Mouse (Mus musculus): ENCODE data around the gene Rfx2.

Gene Rfx2

DNA sequence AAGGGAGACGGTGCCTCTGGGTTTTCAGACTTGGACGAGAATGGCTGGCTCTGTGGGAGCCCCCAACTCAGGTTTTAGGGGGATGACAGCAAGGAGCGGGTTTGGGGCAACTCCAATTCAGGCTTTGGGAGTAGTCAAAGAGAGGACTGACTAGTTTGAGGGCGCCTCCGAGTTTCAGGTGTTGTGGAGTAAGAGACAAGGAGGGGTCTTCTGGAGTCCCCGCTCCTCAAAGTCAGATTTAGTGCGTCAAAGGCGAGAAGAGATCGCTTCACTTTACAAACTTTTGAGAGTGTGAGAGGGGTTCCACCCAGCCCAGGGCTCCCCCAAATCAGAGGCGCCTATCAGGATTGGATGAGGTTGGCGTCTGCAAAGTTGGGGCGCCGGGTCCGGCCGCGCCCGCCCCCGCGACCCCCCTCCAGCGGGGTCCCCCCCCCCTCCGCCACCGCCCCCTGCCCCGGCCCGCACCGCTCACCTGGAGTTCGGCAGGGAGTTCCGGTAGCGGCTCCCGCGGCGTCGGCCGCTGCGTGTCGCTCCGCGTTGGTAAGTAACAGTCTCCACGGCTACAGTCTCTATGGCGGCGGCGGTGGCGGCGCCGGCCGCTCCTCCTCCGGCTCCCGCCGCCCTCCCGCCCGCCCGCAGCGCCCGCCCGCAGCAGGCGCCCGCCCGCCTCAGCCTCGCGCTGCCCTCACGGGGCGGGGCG is at the start of gene Rfx2:
TSS of gene Rfx2 (minus strand) at position 603 of the 700 bp plus-strand sequence.
- DNase-seq (ENCODE audit: low spot score in 2 of 2), result no peak

DNA sequence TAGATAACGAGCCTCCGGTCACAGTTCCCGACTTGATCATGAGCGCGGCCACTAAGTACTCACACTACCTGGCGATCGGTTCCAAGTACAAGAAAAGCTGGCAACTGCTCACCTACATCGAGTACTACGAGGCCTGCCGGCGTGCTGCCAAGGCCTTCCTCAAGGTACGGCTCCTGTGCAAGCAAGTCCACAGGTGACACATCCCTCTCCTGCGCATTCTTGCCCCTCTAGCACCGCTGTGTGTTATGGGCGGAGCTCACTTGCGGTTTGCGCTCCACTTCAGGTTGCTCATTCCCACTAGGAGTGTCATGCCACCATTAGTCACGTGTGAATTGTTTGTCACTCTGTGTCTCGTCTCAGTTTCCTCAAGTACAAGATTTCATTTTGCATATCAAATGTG is 46.6 kb upstream of the Rfx2 start:
- no peak for DNase-seq (ENCODE audit: low spot score in 2 of 2)

DNA sequence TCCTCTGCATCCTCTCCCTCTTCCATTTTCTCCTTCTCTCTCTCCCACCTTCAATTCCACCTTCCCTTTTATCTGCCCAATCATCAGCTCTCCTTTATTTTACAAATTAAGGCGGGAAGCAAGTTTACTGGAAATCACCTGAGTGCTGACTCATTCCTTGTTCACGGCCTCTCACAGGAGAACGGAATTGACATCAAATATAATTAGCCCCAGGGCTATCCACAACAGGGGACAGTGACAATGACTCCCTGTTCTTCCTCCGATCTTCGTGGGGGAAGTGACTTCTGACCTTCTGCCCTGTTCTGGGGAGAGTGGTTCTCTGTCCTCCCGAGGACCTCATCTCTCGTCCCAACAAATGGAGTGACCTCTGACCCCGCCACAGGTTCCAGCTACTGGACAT is 46.2 kb upstream of the Rfx2 start:
- no peak for DNase-seq (ENCODE audit: low spot score in 2 of 2)

DNA sequence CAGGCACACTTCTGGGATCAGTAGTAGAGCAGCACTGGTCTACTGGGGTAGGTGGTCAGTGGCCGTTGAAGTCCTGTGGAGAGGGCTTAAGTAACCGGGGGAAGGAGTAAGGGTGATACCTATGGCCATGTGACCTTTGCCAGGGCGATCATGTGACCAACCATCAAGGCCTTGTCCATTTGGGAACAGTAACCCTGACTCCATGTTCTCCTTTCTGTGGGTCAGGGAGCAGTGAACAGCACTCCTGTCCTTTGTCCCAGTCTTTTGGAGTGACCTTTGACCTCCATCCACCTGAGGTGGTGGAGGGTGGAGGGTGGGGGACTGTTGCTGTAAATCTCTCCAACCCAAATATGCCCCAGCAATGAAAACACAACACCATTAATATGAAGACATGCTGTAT is 45.7 kb upstream of the Rfx2 start:
- DNase-seq (ENCODE audit: low spot score in 2 of 2), result no peak

DNA sequence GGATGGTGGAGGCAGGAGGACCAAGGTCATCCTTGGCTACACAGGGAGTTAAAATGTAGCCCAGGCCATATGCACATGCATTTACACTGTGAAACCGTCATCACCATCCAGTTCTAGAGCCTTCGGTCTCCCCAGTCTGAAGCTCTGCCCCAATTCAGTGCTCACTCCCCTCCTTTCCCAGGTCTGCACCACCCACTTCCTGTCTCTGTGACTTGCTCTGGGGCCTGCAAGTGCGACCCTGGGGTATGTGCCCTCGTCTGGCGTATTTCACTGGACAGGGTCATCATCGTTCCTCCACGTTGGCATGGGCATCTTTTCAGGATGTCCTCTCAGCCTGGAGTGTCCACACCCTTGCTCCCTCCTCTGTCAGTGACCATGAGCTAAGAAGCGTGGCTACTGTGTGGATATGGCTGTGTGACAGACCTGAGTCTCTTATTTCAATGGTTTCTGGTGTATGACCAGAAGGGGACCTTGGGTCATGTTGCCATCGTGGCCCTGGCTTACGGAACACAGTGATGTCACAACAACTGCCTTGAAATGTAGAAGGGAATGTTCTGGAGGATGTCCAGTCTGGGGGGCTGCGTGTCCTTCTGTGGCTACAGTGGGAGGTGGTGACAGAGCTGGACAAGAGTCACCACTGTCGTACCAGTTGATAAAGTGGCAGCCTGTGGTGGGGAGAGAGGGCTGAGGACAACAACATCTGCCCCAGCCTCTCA is 44.3 kb upstream of the Rfx2 start, which contains the start of gene 1700061G19Rik:
TSS of gene 1700061G19Rik (plus strand) at position 542 of the 716 bp plus-strand sequence.
- DNase-seq (ENCODE audit: low spot score in 2 of 2), result peak; percentile 28 to 48

DNA sequence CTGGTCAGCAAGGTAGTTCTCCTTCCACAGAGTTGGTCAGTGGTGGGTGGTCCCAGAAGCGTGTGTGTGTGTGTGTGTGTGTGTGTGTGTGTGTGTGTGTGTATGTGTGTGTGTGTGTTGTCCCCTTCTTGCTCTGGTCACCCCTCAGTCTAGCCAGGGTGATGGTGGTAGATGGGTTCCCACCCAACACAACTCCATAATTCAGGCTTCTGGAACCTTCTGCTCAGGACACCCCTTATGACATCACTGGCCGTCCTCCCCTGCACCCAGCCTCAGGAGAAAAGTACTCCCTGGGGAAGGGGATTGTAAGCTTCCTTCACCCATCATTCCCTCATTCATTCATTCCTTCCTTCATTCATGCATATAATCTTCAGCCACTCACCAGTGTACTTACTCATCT is 43.4 kb upstream of the Rfx2 start, which contains the start of gene Acsbg2:
TSS of gene Acsbg2 (minus strand) at position 211 of the 400 bp plus-strand sequence.
- no peak for DNase-seq (ENCODE audit: low spot score in 2 of 2)

DNA sequence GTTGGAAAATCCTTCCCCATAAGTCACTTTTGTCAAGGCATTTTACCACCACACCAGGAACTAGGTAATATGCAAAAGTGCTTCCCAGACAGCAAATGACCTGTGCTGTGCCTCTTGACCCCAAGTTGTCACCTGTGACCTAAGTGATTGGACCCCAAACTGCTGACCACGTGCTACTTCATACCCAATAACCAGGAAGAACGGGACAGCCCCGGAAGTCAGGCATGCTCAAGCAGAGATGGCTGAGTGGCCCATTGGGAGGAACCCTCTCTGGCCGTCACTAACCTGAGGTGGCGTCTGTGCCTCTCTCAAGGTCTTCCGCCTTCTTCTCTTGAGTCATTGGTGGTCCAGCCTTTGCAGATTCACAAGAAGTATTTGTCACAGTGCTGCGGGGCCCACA is 41.7 kb upstream of the Rfx2 start:
- no peak for DNase-seq (ENCODE audit: low spot score in 2 of 2)

DNA sequence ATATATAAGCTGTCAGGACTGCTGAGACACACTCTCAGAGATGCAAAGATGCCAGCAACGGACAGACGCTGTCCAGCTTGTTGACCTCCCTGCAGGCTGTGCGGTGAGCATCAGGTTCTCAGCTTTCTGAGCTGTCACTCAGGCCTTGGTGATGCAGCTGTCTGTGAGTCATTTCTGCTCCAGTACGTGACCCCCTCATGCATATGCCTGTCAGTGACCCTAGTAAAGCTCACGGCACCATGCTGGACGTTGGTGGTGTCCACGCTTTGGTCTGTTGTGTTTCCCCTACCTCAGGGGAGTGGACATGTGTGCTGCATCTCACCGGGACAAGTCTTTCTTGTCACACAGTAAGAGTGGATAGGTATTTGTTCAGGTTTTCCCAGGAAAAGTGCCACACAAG is 41.0 kb upstream of the Rfx2 start:
- DNase-seq (ENCODE audit: low spot score in 2 of 2), result no peak

DNA sequence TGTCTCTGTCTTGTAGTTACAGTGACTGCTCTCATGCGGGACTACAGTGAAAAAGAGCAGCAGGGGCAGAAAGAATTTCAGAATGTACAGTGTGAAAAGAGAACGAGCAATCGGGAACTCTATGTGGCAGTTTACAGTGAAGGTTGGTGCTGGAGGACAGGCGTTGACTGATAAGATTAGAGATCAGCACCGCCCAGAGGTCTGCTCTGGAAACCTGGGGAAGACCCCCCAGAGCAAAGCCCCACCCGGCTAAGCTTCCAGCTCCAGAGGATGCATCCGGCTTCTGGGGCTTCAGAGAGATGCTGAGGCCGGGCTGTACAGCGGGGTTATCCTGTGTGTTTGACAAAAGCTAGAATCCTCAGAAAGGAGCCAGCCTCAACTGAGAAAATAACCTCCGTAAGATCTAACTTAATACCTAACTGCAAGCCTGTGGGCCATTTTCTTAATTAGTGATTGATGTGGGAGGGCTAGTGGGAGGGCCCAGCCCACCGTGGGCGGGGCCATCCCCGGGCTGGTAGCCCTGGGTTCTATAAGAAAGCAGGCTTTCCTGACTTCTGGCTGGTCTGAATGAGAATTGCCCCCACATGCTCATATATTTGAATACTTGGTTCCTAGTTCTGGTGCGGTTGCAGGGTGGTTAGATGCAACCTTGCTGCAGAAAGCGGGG is 39.6 kb upstream of the Rfx2 start:
- no peak for DNase-seq (ENCODE audit: low spot score in 2 of 2)

DNA sequence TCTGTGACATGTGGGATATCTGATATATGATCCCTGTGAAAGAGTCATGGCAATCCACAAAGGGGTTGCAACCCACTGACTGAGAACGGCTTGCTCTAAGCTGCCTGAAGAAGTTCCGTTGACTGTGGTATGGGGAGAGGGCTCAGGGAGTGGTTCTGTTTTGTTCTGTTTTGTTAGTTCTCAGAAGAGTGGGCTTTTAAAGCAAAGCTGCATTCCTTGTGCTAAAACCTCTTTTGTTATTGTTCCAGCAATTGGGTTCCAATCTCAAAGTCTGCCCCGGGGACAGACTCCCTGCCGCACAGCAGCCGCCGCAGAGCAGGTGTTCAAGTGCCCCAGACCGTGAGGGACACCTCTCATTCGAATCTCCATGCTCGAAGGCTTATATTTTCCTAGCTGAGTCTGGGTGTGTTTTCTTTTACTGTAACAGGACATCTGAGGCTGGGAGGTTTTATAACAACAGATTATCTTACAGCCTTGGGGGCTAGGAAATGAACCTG is 38.7 kb upstream of the Rfx2 start:
- no peak for DNase-seq (ENCODE audit: low spot score in 2 of 2)

DNA sequence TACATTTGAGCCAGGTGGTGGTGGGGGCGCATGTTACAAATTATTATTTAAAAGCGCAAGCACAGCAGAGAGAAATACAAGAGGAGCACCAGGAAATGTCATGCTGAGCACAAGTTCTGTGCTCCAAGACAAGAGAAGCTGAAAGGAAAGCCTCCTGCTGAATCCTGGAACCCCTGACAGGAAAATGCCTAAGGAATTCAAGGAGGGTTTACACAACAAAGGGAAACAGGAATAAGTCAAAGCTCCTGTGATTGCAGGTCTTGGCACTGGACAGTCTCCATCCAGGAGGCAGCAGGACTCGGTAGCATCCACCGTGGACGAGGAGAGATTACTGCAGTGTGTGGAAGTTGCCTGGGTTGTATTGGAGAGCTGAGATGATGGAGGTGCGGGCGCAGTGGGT is 35.3 kb upstream of the Rfx2 start:
- DNase-seq (ENCODE audit: low spot score in 2 of 2), result no peak

DNA sequence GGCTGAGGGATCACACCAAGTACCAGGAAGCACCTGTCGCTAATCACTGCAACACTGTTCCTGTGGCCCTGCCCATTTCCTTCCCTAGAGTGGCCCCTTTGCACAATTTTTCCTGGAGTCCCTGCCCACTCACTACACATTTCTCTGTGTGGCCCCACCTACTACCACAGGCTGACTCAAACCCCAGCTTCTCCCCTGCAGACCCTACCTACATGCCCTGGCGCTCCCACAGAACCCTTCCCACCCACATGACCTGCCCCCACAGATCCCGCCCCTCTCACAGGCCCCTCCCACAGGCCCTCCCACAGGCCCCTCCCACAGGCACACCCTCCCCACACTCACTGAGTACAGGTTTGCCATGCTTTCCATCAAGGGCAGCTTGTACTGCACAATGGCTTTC is 30.4 kb upstream of the Rfx2 start:
- no peak for DNase-seq (ENCODE audit: low spot score in 2 of 2)

DNA sequence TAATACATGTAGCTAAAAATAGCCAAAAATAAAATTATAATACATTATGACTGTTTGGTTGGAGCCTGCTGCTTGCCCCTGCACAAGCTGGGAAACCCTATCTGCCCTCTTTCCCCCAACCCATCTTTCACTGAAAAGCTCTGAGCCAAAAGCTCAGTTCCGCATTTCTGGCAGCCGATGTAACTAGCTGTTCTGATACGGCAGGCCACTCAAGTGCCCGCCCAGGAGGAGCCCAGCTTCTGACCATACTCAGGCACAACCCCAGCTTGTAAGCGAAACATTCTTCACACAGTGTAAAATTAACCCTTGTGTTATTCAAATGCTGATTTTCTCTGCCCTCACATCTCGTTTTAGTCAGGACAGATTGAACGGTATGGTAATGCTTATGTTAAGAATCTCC is 28.1 kb upstream of the Rfx2 start:
- no peak for DNase-seq (ENCODE audit: low spot score in 2 of 2)

DNA sequence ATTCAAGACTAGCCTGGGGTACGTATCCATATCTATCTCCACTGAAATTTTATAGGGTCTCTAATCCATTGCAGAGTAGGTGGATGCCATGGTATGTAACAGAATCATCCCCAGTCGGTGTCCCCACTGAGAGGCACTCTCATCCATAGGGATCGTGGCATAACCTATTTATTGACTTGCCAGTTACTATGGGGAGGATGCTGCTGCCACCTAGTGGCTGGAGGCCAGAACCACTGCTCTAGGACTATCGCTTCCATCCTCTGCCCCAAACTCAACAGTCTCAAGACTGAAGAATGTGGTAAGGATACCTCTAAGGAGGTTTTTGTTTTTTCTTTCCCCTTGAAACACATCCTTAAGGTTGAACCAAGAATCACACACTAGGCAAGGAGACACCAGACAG is 27.4 kb upstream of the Rfx2 start:
- DNase-seq (ENCODE audit: low spot score in 2 of 2), result peak; percentile 30 to 71

DNA sequence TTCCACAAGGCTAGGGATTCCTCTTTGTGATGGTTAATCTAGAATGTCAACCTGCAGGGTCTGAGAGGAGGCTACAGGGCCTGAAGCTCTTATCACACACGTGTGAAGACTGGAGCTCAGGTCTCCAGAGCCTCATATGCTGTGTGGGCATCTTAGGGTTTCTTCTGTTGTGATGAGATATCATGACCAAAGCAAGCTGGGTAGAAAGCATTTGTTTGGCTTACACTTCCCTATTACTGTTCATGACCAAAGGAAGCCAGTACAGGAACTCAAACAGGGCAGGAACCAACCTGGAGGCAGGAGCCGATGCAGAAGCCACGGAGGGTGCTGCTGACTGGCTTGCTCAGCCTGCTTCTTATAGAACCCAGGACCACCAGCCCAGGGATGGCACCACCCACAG is 24.6 kb upstream of the Rfx2 start:
- DNase-seq (ENCODE audit: low spot score in 2 of 2), result no peak

DNA sequence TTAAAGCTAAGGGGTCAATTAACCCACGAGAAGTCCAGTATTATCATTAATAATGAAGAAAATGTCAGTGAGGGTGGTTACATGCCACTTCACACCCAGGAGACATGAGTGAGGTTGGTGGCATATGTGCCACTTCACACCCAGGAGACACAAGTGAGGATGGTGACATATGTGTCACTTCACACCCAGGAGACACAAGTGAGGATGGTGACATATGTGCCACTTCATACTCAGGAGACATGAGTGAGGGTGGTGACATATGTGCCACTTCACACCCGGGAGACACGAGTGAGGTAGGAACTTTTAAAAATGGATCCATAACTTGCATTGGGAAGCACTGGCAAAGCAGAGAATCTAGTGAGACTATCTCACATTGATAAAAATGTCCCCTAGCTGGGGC is 20.4 kb upstream of the Rfx2 start:
- no peak for DNase-seq (ENCODE audit: low spot score in 2 of 2)

DNA sequence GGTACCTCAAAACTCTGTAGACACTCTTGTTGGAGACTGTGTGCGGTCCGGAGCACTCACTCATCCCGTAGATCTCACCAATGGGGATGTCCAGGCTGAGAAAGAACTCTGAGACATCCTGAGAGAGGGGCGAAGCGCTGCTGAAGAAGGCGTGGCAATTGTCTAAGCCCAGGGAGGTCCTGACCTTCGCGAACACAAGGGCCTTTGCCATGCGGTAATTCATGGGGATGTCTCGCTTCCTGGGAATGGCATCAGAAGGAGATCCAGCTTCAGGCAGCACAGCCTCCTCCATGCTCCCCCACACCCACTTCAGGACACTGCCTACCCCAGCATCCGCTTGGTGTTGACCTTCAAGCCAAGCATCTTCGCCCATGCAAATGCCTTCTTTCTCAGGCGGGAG is 18.9 kb upstream of the Rfx2 start:
- DNase-seq (ENCODE audit: low spot score in 2 of 2), result no peak

DNA sequence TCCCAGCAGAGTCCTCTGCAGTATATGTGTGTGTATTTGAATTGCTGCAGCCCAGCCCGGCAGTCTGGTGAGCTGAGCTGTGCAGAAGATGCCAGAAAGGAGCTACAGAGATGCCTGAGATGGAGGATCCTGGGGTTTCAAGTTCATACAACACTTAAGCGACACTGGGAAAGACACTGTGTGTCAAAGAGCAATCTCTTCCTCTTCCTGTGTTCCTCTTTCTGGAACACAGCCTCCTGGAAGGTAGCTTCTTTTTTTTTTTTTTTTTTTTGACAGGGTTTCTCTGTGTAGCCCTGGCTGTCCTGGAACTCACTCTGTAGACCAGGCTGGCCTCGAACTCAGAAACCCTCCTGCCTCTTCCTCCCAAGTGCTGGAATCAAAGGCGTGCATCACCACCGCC is 18.0 kb upstream of the Rfx2 start:
- no peak for DNase-seq (ENCODE audit: low spot score in 2 of 2)

DNA sequence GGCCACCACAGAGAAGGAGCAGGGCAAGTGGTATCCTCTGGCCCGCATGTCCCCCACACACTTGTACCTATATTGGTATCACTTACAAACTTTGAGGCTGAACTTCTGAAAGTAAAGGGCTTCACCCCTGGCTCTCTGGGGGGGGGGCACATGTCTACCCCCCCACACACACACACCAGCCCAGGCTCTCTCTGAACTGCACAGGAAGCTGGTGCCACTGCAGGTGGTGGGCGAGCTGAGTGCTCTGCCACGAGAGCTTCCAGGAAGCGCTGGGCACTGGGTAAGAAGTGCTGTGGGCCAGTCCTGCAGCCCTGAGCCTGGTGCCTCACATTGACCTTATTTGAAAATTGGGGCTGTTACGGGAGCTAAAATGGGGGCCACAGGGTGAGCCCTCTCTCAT is 12.9 kb upstream of the Rfx2 start:
- DNase-seq (ENCODE audit: low spot score in 2 of 2), result peak; percentile 51 to 59

DNA sequence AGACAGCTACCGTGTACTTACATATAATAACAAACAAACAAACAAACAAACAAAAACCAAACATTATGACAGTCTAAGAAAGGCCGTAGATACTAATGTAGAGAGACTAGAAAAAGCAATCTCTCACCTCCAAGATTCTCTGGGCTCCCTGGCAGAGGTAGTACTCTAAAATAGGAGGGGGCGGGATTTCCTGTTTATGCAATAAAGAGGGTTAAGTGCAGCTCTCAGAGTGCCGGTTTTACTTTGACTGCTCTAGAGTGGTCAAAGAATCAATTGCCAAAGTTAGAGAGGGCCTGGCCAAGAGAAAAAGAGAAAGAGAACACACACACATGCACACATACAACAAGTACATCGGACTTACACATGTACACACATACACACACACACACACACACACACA is 11.4 kb upstream of the Rfx2 start:
- DNase-seq (ENCODE audit: low spot score in 2 of 2), result no peak

DNA sequence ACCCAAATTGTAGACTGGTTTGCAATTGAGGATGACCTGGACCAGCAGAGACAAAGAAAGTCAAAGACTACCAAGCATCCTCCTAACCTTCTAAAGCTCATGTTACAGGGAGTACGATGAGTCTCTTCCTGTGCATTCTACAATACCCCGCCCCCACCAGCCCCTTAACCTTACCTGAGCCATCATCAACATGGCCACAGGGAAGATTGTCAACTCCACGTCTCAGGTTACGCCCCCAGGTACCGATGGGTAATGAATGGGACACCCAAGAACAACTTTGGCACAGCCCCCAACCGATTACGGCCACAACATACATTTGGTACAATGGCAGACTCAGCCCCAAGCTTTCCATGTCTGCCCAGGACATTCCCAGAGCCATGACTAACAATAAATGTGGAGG is 9.7 kb upstream of the Rfx2 start:
- DNase-seq (ENCODE audit: low spot score in 2 of 2), result no peak

DNA sequence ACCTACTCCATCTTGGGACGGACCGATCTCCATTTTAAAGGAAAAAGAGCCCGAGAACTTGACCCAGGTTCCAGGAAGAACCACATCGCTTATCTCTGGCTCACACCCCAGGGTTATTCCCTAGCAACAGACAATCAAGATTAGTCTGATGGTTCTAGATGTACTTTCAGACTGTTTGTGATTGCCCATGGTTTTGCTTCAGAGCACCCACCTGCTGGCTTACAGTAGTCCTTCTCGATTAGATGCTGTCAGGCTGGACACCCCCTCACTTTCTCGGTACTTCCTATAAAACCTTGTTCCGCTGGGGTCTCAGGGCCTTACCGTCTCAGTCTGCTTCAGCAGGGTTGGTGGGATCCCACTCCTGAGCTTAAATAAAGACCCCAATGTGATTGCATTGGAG is 5.5 kb upstream of the Rfx2 start:
- no peak for DNase-seq (ENCODE audit: low spot score in 2 of 2)

DNA sequence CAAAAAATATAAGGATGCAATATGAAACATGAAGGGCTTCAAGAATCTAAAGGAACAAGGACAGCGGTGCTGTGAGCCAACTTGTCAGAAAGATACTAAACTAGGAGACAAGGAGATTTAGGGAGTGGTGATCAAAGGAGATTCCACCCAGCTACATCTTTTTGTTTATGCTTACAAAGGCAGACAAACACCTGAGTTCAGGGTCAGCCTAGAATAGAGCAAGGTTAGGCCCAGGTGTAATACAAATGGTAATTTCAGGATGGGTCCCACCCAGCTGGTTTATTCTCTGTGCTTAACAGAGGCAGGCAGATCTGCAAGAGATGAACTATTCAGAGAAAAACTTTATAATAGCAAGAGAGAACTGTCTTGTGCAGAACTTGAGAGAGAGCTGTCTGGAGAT is 2.6 kb upstream of the Rfx2 start:
- DNase-seq (ENCODE audit: low spot score in 2 of 2), result no peak

Data from thymus, postnatal 10 days (tissue).